Mouse (Mus musculus): Measurements from ENCODE around the gene Rab5c.

- TF ChIP-seq CTCF (IDR thresholded peaks at IDR 0.05; ENCODE audit: extremely low read depth, insufficient read length, insufficient replicate concordance, low read depth, low read length) (no peak), POLR2A (IDR thresholded peaks at IDR 0.05; ENCODE audit: low read depth, low read length) (no peak)
Measured at GRCm38 (mm10) chr11:100721254-100721653, 16.8 kb downstream of the Rab5c start.

Measured in small intestine, adult 2 months (tissue).